Mouse (Mus musculus) limb, embryonic 14.5 days (tissue): ENCODE data around the gene 6030445D17Rik. TPM values are rescaled to one million over a fixed set of nuclear protein-coding genes. Genes with fewer than 3 reads are reported as not detected.

Experiments
- ATAC-seq: fragments of 200-750 bp; cut with Nextera tagmentation; 2 replicates; pipeline ENCODE4 v1.8.0; 2017; ENCODE audit warnings: low read depth, moderate number of reproducible peaks, moderate TSS enrichment; ENCODE audit not compliant: low FRiP score
- DNase-seq: peaks from one replicate; pipeline ENCODE4 v3.0.0-alpha.2; 2015; ENCODE audit warnings: low spot score
- H3K27ac ChIP-seq: fragments of 300-500 bp; sonication (generic); replicated peaks from 2 replicates; pipeline ENCODE4 v1.5.1; 2014; ENCODE audit warnings: low read depth, mild to moderate bottlenecking, low read length, moderate library complexity, mixed read lengths
- H3K27me3 ChIP-seq: fragments of 300-500 bp; sonication (generic); 2 replicates; pipeline ENCODE4 v1.6.1; 2014; ENCODE audit warnings: low read length, mixed read lengths; ENCODE audit not compliant: control insufficient read depth, insufficient read depth
- H3K36me3 ChIP-seq: fragments of 300-500 bp; sonication (generic); 2 replicates; pipeline ENCODE4 v1.6.1; 2014; ENCODE audit warnings: mild to moderate bottlenecking, low read length, moderate library complexity, mixed read lengths; ENCODE audit not compliant: control insufficient read depth, insufficient read depth
- H3K4me1 ChIP-seq: fragments of 300-500 bp; sonication (generic); 2 replicates; pipeline ENCODE4 v1.6.1; 2014; ENCODE audit warnings: antibody characterized with exemption, low read length, mixed read lengths; ENCODE audit not compliant: control insufficient read depth, insufficient read depth
- H3K4me2 ChIP-seq: fragments of 300-500 bp; sonication (generic); replicated peaks from 2 replicates; pipeline ENCODE4 v1.6.1; 2014; ENCODE audit warnings: low read depth, mild to moderate bottlenecking, low read length, moderate library complexity; ENCODE audit not compliant: severe bottlenecking
- H3K4me3 ChIP-seq: fragments of 300-500 bp; sonication (generic); replicated peaks from 2 replicates; pipeline ENCODE4 v1.5.1; 2014; ENCODE audit warnings: low read length
- H3K9ac ChIP-seq: fragments of 300-500 bp; sonication (generic); 2 replicates; pipeline ENCODE4 v1.6.1; 2014; ENCODE audit warnings: mild to moderate bottlenecking, low read depth, low read length, moderate library complexity; ENCODE audit not compliant: severe bottlenecking
- H3K9me3 ChIP-seq: fragments of 300-500 bp; sonication (generic); 2 replicates; pipeline ENCODE4 v1.6.1; 2016; ENCODE audit warnings: low read length; ENCODE audit not compliant: control insufficient read depth
- POLR2A ChIP-seq: fragments of 200-500 bp; IDR thresholded peaks from 2 replicates; pipeline ENCODE4 v1.8.0; 2012; ENCODE audit warnings: inconsistent platforms, mild to moderate bottlenecking, moderate library complexity, borderline replicate concordance; ENCODE audit not compliant: insufficient read depth, insufficient read length; ENCODE audit errors: extremely low read depth
- WGBS: fragments of 180-500 bp; shearing (Covaris S2); extraction: QIAGEN DNeasy Blood & Tissue Kit; methylation state at CpG from one replicate; pipeline ENCODE4 v1.1.7; 2014; 5-methylcytosine and 5-hydroxymethylcytosine counted together
- polyA plus RNA-seq, 2 experiments: library from polyadenylated mRNA; depleted of rRNA in 1 of 2; stranded (reverse) in 1 of 2; unstranded in 1 of 2; fragments of >200 nt; fragmentation: Nextera tagmentation in 1 of 2; extraction: Ambion mirVana in 1 of 2; gene quantifications; 2 replicates each; pipeline versions ENCODE4 v1.2.1 to v1.2.3; 2012 to 2014

Gene 6030445D17Rik
- polyA plus RNA-seq, 2 experiments, result 0.38 to 0.48 TPM

- H3K27ac ChIP-seq, result no peak overlapping the region
- no peaks in the 10 kb centered on the region for H3K9me3 ChIP-seq
- H3K9ac ChIP-seq, result no peak overlapping the region
- DNase-seq, result no peak
- 0 out of 2 replicates have a peak, but pooled peaks cover 1% of the 10 kb centered on the region for H3K4me1 ChIP-seq
- WGBS, result 87% methylated on average over 7 of the region's 7 CpGs
- H3K4me3 ChIP-seq, result no peak overlapping the region
- ATAC-seq, result no peak
- no peaks in the 10 kb centered on the region for H3K36me3 ChIP-seq
- no peak overlapping the region for H3K4me2 ChIP-seq
- TF ChIP-seq POLR2A, result no peak
- 0 out of 2 replicates have a peak, but pooled peaks cover 8% of the 10 kb centered on the region for H3K27me3 ChIP-seq
Measured at GRCm38 (mm10) chr4:136458276-136458675, 3.8 kb upstream of the 6030445D17Rik start.

- H3K27ac ChIP-seq, result no peak overlapping the region
- H3K4me1 ChIP-seq, result 0 out of 2 replicates have a peak, but pooled peaks cover 7% of the 10 kb centered on the region
- no peak overlapping the region for H3K4me3 ChIP-seq
- H3K27me3 ChIP-seq, result peaks cover 16% of the 10 kb centered on the region; the same call in 1 of the 2 replicates
- H3K9ac ChIP-seq, result no peak overlapping the region
- no peaks in the 10 kb centered on the region for H3K36me3 ChIP-seq
- DNase-seq (no peak), ATAC-seq (no peak)
- TF ChIP-seq POLR2A, result no peak
- no peaks in the 10 kb centered on the region for H3K9me3 ChIP-seq
- no peak overlapping the region for H3K4me2 ChIP-seq
- 83% methylated on average over 12 of the region's 12 CpGs for WGBS
Measured at GRCm38 (mm10) chr4:136459210-136459609, 2.8 kb upstream of the 6030445D17Rik start.

GRCm38 (mm10) chr4:136461206-136461605 is 844 bp upstream of the 6030445D17Rik start:
- no peak for TF ChIP-seq POLR2A
- Histone ChIP-seq H3K4me1 (peaks cover 14% of the 10 kb centered on the region), H3K27ac (no peak overlapping the region), H3K9ac (no peak overlapping the region), H3K4me2 (no peak overlapping the region), H3K4me3 (no peak overlapping the region), H3K27me3 (peaks cover 16% of the 10 kb centered on the region; the same call in 1 of the 2 replicates), H3K9me3 (no peaks in the 10 kb centered on the region), H3K36me3 (no peaks in the 10 kb centered on the region)
- DNase-seq (no peak), ATAC-seq (no peak)
- 39% methylated on average over 4 of the region's 4 CpGs for WGBS

GRCm38 (mm10) chr4:136461761-136462085 is 327 bp upstream of the 6030445D17Rik start:
- H3K4me1 ChIP-seq, result peaks cover 16% of the 10 kb centered on the region
- no peaks in the 10 kb centered on the region for H3K9me3 ChIP-seq
- ATAC-seq (no peak), DNase-seq (no peak)
- peak overlapping the region; percentile 96 for H3K4me2 ChIP-seq
- WGBS, result 15% methylated on average over 6 of the region's 6 CpGs
- no peak for TF ChIP-seq POLR2A
- no peaks in the 10 kb centered on the region for H3K36me3 ChIP-seq
- peaks cover 16% of the 10 kb centered on the region; the same call in 1 of the 2 replicates for H3K27me3 ChIP-seq
- peak overlapping the region; percentile 68; the same call in 1 of the 2 replicates for H3K9ac ChIP-seq
- peak overlapping the region; percentile 67 for H3K4me3 ChIP-seq
- H3K27ac ChIP-seq, result no peak overlapping the region

- no peak overlapping the region; the same call in 1 of the 2 replicates for H3K27ac ChIP-seq
- H3K27me3 ChIP-seq, result peaks cover 16% of the 10 kb centered on the region; the same call in 1 of the 2 replicates
- peak overlapping the region; percentile 67 for H3K4me3 ChIP-seq
- H3K9ac ChIP-seq, result peak overlapping the region; percentile 68
- ATAC-seq (peak; percentile 81; the same call in 1 of the 2 replicates), DNase-seq (peak; percentile 59)
- H3K4me1 ChIP-seq, result peaks cover 16% of the 10 kb centered on the region
- peak overlapping the region; percentile 96 for H3K4me2 ChIP-seq
- WGBS, result under 1% methylated on average over 8 of the region's 8 CpGs
- H3K36me3 ChIP-seq, result no peaks in the 10 kb centered on the region
- no peak for TF ChIP-seq POLR2A
- H3K9me3 ChIP-seq, result no peaks in the 10 kb centered on the region
Measured at GRCm38 (mm10) chr4:136462839-136463178, 759 bp downstream of the 6030445D17Rik start.
